In genomic region chr4:68056813-68057578, GRCm38 (mm10) we compare ENCODE assay signal across 19 mouse cellular contexts.
"Had no signal": no experiment of that assay in that cellular context is flagged by ENCODE, and none has a peak within 500 bp of the region (broad histone marks: within the 10 kb centered on the region; RNA-seq: fewer than 3 reads in every experiment).

No protein-coding gene starts in this region.

- H3K4me2 ChIP-seq: kidney, embryonic 15.5 days; limb, embryonic 13.5 days; liver, embryonic 12.5 days; liver, embryonic 15.5 days; midbrain, embryonic 12.5 days; midbrain, embryonic 15.5 days had no signal

- H3K4me3 ChIP-seq: kidney, embryonic 15.5 days; limb, embryonic 10.5 days; limb, embryonic 13.5 days; liver, embryonic 12.5 days; liver, embryonic 15.5 days; midbrain, embryonic 12.5 days; midbrain, embryonic 15.5 days; myocyte had no signal

- DNase-seq: kidney, adult 8-10 months; kidney, postnatal 10 days; kidney, postnatal 4 days; liver; lung, adult 18-20 months; right cerebral cortex, postnatal 4 days; thymus, adult 2 months; thymus, postnatal 14 days; thymus, postnatal 4 days had no signal

- H3K9ac ChIP-seq: kidney, embryonic 15.5 days; limb, embryonic 13.5 days; liver, embryonic 12.5 days; liver, embryonic 15.5 days; midbrain, embryonic 12.5 days; midbrain, embryonic 15.5 days had no signal

- H3K27me3 ChIP-seq: kidney, embryonic 15.5 days; limb, embryonic 13.5 days; liver, embryonic 12.5 days; liver, embryonic 15.5 days; midbrain, embryonic 12.5 days; midbrain, embryonic 15.5 days had no signal

- H3K27ac ChIP-seq: kidney, embryonic 15.5 days; limb, embryonic 10.5 days; limb, embryonic 13.5 days; liver, embryonic 12.5 days; liver, embryonic 15.5 days; macrophage; midbrain, embryonic 12.5 days; midbrain, embryonic 15.5 days; stomach, postnatal 0 days had no signal

- H3K9me3 ChIP-seq: kidney, embryonic 15.5 days; limb, embryonic 10.5 days; limb, embryonic 13.5 days; liver, embryonic 12.5 days; liver, embryonic 15.5 days; midbrain, embryonic 12.5 days; midbrain, embryonic 15.5 days had no signal

- H3K36me3 ChIP-seq: kidney, embryonic 15.5 days; limb, embryonic 10.5 days; limb, embryonic 13.5 days; liver, embryonic 12.5 days; liver, embryonic 15.5 days; midbrain, embryonic 12.5 days; midbrain, embryonic 15.5 days had no signal

- H3K4me1 ChIP-seq: kidney, embryonic 15.5 days; limb, embryonic 10.5 days; limb, embryonic 13.5 days; liver, embryonic 12.5 days; liver, embryonic 15.5 days; midbrain, embryonic 12.5 days; midbrain, embryonic 15.5 days had no signal

- ATAC-seq: liver, embryonic 12.5 days; midbrain, embryonic 15.5 days had no signal
